Mouse (Mus musculus) kidney, postnatal 25 days (tissue): ENCODE results near the gene Usp18.
A peak's percentile ranks its signal among the peaks of the same experiment; 100 is the strongest.

Experiments used
- DNase-seq, 2 experiments: peaks; one replicate each; pipeline ENCODE4 v3.0.0; 2021; ENCODE audit warnings: mixed read lengths in 2 of 2

Usp18 gene

GRCm38 (mm10) chr6:121305571-121305970 is 59.9 kb downstream of the Usp18 start:
- DNase-seq = no peak

DNA sequence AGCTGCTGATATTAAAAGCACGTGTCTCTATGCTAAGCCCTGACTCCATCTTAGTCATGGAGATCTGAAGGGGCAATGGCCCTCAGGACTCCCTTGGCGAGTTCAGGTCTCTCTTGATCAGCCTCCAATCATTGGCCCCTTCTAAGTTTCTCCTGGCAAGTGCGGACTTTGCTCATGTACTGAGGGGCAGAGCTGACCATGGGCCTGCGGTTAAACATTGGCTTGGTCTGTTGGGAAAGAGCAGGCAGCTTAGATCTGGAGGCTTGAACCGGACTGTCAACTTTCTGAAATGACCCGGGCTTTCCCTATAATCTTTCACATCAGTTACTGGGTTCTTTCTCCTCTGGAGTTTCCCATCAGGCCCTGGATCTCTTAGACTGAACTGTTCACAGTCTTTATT is 65.3 kb downstream of the Usp18 start:
- peak; percentile 66 to 90 for DNase-seq

DNA sequence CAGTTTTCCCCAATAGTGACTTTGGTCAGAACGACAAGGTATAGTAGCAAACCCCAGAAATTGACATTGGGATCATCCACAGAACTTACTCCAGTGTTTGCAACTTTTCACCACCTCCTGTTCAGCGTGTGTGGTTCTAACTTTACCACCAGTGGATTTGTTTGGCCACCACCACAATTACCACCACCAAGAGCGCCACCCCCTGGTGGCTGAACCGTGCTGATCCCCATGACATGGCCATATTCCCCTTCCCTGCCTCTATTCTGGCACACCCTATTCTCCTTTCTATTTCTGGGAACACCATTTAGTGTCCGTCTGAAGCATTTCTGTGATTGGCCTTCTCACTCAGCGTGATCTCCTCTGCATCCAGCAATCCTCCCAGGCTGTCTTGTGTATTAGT is 73.4 kb downstream of the Usp18 start:
- DNase-seq = peak; percentile 32
